Mouse (Mus musculus) bone marrow, adult 2 months (tissue): ENCODE measurements around the gene Tmtc2. TPM values are rescaled to one million over a fixed set of nuclear protein-coding genes. Genes with fewer than 3 reads are reported as not detected.

Source experiments
- H3K27ac ChIP-seq: fragments of 200-500 bp; 2 replicates; pipeline ENCODE4 v1.5.1; 2012; ENCODE audit warnings: low read depth, mild to moderate bottlenecking, control low read depth, inconsistent platforms, low read length; ENCODE audit not compliant: control insufficient read depth, poor library complexity, insufficient read depth
- H3K4me1 ChIP-seq: fragments of 200-500 bp; 2 replicates; pipeline ENCODE4 v1.6.1; 2011; ENCODE audit warnings: low read length; ENCODE audit not compliant: control insufficient read depth, insufficient read depth
- H3K4me3 ChIP-seq: fragments of 200-500 bp; replicated peaks from 2 replicates; pipeline ENCODE3; 2011; ENCODE audit warnings: mild to moderate bottlenecking, low read depth, low read length, control low read depth; ENCODE audit not compliant: control insufficient read depth
- CTCF ChIP-seq: fragments of 200-500 bp; IDR thresholded peaks from 2 replicates; pipeline ENCODE4 v1.5.1; 2011; ENCODE audit warnings: low read length, control low read depth; ENCODE audit not compliant: control insufficient read depth, insufficient read depth
- POLR2A ChIP-seq: fragments of 200-500 bp; IDR thresholded peaks from 2 replicates; pipeline ENCODE4 v1.6.1; 2011; ENCODE audit warnings: low read depth, mild to moderate bottlenecking, control low read depth, low read length, borderline replicate concordance; ENCODE audit not compliant: control insufficient read depth
- WGBS: fragments of 180-500 bp; shearing (Covaris S2); methylation state at CpG from one replicate; pipeline ENCODE4 v1.1.7; 2018; 5-methylcytosine and 5-hydroxymethylcytosine counted together
- polyA plus RNA-seq: library from polyadenylated mRNA; stranded (reverse); fragments of >200 nt; gene quantifications from 2 replicates; pipeline ENCODE4 v1.2.4, GENCODE M21; 2011; ENCODE audit warnings: low replicate concordance; ENCODE audit not compliant: missing spikeins, insufficient read depth, insufficient read length

Tmtc2 gene
- polyA plus RNA-seq, 1 experiment = 1.3 TPM

DNA sequence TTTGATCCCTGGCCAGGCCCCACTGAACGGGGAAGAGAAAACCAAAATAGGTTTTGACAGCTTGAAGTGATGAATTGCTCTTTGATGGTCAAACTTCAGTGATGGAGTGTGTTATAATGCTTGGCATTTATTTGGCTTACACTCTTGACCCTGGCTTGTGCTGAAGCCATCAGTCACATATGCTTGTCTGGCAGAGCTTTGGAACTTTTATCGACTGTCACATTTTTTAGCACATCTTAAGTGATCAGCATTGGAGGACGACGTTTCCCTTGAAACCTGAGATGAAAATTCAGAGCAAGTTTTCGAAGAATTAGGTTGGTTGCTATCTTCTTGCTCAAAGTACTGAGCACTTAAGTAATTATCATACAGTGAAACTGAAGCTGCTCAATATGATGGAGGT lies 346.6 kb downstream of the Tmtc2 start:
- Histone ChIP-seq H3K4me1 (no peaks in the 10 kb centered on the region), H3K4me3 (no peak overlapping the region), H3K27ac (no peak overlapping the region)
- TF ChIP-seq CTCF (no peak), POLR2A (no peak)
- WGBS = 79% methylated on average over 5 of the region's 5 CpGs

DNA sequence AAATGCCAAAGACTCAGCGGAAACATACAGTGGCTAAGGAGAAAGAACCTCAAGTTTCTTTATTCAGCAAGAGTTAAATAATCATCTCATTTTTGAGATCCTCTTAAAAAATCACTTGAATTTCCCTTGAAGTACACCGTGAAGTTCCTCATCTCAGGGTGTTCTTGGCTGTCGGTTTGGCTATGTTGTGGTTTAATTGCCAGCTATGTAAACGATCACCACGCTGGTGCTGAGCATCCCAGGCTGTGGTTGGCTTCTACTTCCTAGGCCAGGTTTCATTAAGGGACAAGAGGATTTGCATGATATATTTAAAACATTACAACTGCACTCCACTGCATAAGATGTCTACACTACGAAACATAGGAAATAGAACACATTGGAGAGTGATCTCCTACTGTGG lies 348.5 kb downstream of the Tmtc2 start:
- TF ChIP-seq POLR2A (no peak), CTCF (no peak)
- Histone ChIP-seq H3K27ac (no peak overlapping the region), H3K4me1 (no peaks in the 10 kb centered on the region), H3K4me3 (no peak overlapping the region)
- 31% methylated on average over 6 of the region's 6 CpGs for WGBS

- H3K4me3 ChIP-seq = no peak overlapping the region
- no peaks in the 10 kb centered on the region for H3K4me1 ChIP-seq
- no peak overlapping the region for H3K27ac ChIP-seq
- TF ChIP-seq CTCF (no peak), POLR2A (no peak)
- 76% methylated on average over 5 of the region's 5 CpGs for WGBS
These were observed 351.3 kb downstream of the Tmtc2 start for GRCm38 (mm10) chr10:105222904-105223303.

GRCm38 (mm10) chr10:105201491-105201890 lies 372.8 kb downstream of the Tmtc2 start:
- TF ChIP-seq POLR2A = no peak
- TF ChIP-seq CTCF = no peak
- Histone ChIP-seq H3K4me3 (no peak overlapping the region), H3K4me1 (no peaks in the 10 kb centered on the region), H3K27ac (no peak overlapping the region)
- WGBS = 85% methylated on average over 10 of the region's 10 CpGs

- WGBS = 80% methylated on average over 2 of the region's 2 CpGs
- Histone ChIP-seq H3K4me1 (no peaks in the 10 kb centered on the region), H3K4me3 (no peak overlapping the region), H3K27ac (no peak overlapping the region)
- no peak for TF ChIP-seq POLR2A
- TF ChIP-seq CTCF = no peak
These were observed 373.6 kb downstream of the Tmtc2 start for GRCm38 (mm10) chr10:105200678-105201077.

- no peak overlapping the region for H3K4me3 ChIP-seq
- H3K27ac ChIP-seq = no peak overlapping the region
- no peaks in the 10 kb centered on the region for H3K4me1 ChIP-seq
- WGBS = 58% methylated on average over 4 of the region's 4 CpGs
- no peak for TF ChIP-seq CTCF
These were observed 374.2 kb downstream of the Tmtc2 start for GRCm38 (mm10) chr10:105200092-105200491.

DNA sequence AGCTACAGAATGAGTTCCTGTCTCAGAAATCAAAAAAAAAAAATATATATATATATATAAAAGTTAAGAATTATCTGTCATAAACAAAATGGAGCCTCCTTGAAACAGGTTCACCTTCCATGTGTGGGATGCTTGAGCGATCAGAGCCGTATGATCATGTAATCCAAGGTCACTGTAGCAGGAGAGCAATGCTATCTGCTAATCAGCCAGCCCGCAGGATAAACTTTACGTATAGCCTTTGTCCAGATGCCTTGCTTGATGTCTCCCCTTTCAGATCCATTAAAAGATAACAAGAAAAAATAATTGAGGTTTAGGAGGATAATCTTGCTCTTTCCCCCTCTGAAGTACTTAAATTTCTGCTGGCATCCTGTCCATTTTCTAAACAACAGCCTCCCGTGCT lies 374.7 kb downstream of the Tmtc2 start:
- H3K27ac ChIP-seq = no peak overlapping the region
- 80% methylated on average over 5 of the region's 5 CpGs for WGBS
- TF ChIP-seq CTCF (no peak), POLR2A (no peak)
- H3K4me3 ChIP-seq = no peak overlapping the region
- no peaks in the 10 kb centered on the region for H3K4me1 ChIP-seq

- Histone ChIP-seq H3K27ac (no peak overlapping the region), H3K4me1 (no peaks in the 10 kb centered on the region), H3K4me3 (no peak overlapping the region)
- TF ChIP-seq POLR2A (no peak), CTCF (no peak)
- WGBS = 77% methylated on average over 2 of the region's 2 CpGs
These were observed 378.9 kb downstream of the Tmtc2 start for GRCm38 (mm10) chr10:105195377-105195776.

GRCm38 (mm10) chr10:105193756-105194460 lies 380.3 kb downstream of the Tmtc2 start:
- H3K27ac ChIP-seq = no peak overlapping the region
- WGBS = 85% methylated on average over 4 of the region's 4 CpGs
- H3K4me1 ChIP-seq = no peaks in the 10 kb centered on the region
- H3K4me3 ChIP-seq = no peak overlapping the region
- no peak for TF ChIP-seq CTCF
- TF ChIP-seq POLR2A = no peak
